Mouse (Mus musculus) heart, adult 18-20 months (tissue): ENCODE results near the gene Ttc9b. TPM values are rescaled to one million over a fixed set of nuclear protein-coding genes. Genes with fewer than 3 reads are reported as not detected.
"Not testable (repeated sequence)": the region's sequence is repeated elsewhere in the genome, so short reads cannot be mapped to it uniquely, and the experiment has no call there.

ENCODE experiments used
- DNase-seq, 2 experiments: peaks; one replicate each; pipeline ENCODE4 v3.0.0; 2021 to 2022; ENCODE audit warnings: mixed read lengths in 1 of 2
- long read RNA-seq, 2 experiments: library from polyadenylated mRNA; stranded (forward); transcript quantifications; one replicate each; pipeline ENCODE4 v2.0.0; 2021
- total RNA-seq, 2 experiments: library from RNA; stranded (reverse); gene quantifications; 2 replicates each; pipeline ENCODE4 v1.2.3; 2021

Gene Ttc9b
- not detected for total RNA-seq
- long read RNA-seq, experiment 1, result 0 reads
- long read RNA-seq, experiment 2, result 0 reads

DNA sequence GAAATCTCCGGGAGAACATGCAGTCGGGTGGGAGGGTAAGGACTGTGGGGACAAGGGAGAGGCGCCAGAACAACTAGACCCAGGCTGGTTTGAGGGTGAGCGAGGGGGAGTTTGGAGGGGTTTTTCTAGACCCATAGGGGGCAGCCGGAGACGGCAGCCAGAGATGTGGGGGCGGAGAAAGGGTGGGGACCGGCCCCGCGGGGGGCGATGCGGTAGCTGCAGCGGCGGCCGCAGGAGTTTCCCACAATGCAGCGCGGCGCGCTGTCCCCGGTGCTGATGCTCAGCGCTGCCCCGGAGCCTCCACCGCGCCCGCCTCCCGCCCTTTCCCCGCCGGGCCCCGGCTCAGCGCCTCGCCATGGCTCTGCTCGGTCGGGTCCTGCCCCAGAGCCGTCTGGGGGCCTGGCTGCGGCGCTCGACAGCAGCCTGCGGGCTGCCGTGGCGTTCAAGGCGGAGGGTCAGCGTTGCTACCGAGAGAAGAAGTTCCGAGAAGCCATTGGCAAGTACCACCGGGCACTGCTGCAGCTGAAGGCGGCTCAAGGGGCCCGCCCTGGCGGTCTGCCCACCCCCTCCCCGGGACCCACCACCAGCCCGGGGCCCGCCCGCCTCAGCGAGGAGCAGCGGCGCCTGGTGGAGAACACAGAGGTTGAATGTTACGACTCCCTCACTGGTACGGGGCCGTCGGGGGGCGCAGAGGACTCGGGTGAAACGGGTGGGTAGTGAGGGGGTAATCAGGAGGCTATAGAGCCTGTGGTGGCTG is at the start of gene Ttc9b:
TSS of gene Ttc9b (plus strand) at position 235 of the 757 bp plus-strand sequence.
- DNase-seq, result peak in 1 of 2 experiments; percentile 27

DNA sequence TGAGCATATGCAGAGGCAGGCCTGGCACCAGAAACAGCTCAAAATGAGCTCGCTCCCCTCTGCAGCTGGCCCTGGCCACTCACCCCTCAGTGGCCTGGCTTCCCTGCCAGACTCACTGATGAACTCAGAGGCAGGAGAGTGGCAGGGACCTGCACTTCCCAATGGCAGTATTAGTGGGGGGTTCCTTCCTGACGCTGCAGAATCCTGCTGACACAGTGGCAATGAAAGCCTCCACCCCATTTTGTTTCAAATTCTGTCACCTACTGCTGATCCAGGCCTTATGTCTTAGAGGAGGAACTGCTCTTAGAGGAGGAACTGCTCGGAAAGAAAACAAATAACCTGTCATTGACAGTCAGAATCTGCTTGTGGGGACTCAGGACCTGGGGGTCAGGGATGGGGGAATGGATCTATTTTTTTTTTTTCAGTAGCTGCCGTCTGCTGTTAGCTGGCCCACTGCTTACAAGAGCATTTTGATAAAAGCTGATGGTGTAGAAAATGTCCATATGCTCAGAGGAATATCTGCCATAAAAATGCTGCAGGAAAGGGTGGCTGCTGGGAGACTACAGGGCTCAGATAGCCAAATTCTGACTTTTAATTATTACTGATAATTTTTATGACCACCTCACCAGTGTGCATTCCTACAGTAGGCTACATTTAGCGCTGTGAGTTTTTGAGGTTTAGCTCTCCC is 48.9 kb upstream of the Ttc9b start:
- no peak for DNase-seq

DNA sequence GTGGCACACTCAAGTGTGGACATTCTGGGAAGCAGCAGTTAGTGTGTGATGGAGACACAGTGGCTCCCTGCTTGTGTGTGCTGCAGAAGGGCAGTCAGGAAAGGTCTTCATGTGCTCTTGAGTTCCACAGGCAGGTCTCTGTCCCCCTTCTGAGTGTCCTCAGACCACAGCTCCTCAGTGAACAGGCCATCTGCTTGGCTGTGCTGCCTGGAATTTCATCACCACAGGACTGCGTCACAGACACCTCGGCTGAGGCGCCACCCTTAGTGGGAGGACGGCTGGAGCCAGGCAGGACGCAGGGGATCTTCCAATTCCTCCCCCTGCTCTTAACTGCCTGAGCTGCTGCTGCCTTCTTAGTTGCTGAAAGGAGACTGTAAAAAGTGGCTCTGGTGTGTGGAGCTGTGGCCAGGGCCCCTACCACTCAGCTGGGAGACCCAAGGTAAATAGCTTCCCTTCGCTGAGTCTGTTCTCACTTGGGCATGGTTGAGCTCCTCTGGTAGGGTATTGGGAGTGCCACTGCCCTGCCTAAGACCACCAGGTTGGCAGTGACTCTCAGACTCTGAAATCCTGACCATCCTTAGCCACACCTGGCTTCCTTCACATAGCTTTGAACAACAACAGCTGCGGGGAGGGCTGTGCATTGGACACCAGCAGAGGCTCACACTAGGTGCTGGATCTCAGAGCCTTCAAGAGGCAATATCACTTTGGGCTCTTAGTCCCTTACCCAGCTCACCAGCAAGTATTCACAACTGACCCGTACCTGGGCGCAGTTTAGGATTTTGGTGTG is 48.0 kb upstream of the Ttc9b start:
- peak; percentile 83 to 87 for DNase-seq

DNA sequence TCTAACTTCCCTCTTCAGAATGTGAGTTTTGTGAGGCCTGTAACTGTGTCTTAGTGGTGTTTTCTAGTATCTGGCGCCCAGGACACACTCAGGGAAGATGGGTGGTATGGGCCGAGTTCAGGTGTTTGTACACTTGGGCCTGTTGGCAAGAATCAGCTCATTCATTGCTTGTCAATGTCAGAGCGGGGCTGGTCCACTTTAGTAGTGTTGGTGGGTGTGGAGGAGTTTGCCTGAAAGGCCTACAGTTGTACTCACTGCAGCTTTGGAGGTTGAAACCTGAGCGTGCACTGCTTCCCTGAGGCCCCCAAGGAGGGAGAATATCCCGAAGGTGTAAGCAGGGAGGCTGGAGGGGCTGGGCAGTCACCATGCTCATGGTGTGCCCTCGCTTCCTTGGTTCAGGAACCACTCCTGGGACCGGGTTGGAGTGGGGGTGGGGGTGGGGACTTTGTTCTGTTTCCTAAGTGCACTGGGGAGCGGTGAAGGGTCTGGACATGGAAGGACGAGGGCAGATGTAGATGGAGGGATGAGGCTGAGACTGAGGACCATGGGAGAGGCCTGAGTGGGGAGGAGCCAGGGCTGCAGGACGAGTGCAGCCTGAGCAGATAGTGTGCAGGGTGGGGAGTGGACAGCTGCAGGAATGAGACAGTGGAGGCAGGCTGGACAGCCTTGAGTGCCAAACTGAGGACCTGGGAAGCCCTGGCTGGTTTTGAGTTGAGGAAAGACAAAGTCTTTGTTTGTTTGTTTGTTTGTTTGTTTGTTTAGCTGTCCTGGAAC is 47.0 kb upstream of the Ttc9b start:
- no peak for DNase-seq

DNA sequence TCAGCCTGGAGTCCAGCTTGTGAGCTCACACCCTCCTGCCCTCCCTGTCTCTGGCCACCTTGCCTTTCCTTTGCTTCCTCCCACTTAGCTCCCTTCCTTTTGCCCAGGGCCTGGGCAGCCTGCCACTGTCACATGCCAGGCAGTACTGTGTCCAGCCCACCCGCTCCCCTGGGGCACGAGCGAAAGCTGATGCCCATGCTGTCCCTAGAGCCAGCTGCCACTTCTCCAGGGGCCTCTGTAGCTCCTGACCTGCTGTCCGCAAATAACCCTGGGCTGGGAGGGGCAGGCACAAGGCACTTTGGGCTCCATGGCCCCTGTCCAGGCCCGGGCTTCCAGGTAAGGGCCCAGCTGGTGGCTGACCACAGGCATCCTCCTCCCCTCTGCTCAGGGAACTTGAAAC is 46.1 kb upstream of the Ttc9b start:
- peak; percentile 87 to 92 for DNase-seq

DNA sequence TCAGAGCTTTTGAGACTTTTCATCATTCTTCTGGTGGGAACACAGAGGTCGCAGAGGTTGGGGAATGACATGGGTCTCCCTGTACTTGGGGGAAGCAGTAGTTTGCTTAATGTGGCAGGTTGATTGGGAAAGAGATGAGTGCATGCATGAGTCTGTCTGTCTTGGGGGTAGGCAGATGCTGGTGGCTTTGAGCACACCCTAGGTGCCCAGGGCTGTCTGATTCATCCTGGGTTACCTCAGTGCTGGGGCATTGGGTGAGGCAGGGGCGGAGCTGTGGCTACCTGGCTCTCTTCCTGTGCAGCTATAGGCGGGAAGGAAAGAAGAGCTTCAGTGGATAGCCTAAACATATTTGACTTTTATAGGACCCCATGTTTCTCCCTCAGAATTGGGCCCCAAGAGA is 45.6 kb upstream of the Ttc9b start:
- no peak for DNase-seq

DNA sequence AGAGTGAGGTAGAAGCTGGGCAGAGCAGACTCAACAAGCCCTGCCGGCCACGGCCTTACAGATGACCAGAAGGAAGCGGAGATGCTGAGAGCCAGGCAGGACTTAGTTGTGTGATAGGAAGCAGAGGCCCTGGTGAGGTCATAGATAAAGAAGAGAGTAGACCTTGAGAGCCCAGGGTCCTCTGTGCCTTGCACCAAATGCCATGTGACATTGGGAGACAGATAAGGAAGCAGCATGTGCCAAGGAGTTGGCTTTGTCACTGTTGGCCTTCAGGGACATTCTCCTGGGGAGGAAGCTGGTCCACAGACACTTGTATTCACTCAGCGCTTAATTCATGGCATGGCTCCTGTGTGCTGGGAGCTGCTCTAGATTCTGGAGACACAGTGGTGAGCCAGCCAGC is 44.4 kb upstream of the Ttc9b start:
- DNase-seq, result peak; percentile 43 to 56

DNA sequence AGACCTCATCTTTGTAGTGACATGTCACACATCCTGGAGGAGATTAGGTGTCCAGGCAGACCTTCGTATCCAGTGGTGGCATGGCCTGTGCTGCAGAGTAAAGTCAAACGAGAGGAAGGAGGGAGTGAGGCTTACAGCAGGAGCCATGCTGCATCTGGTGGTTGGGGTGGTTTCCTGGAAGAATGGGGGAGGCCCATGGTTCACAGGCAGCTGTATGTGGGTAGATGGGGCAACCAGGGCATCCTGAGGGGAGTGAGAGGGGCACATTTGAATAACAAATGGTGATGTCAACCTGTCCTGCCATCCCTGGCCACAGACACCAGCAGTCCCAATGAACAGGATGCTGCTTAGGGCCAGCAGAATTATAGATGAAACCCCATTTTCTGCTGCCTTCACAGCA is 44.0 kb upstream of the Ttc9b start:
- DNase-seq, result no peak

DNA sequence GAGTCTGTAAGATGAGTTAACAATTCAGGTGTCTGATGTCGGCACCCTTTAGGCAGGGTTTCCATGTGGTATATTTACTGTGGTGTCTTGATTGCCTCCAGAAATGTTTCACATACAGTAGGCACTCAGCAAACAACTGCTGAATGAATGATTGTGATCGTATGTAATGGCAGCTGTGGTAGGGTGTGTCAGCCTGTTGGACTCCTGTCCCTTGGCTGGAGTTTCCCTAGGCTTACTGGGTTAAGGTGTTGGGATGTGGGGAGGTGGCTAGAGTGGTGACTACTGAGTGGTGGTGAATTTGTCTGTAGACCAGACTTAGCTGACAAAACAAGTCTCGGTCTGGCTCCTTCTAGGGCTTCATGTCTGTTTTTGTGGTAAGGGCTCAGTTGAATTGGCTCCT is 43.3 kb upstream of the Ttc9b start:
- no peak for DNase-seq

DNA sequence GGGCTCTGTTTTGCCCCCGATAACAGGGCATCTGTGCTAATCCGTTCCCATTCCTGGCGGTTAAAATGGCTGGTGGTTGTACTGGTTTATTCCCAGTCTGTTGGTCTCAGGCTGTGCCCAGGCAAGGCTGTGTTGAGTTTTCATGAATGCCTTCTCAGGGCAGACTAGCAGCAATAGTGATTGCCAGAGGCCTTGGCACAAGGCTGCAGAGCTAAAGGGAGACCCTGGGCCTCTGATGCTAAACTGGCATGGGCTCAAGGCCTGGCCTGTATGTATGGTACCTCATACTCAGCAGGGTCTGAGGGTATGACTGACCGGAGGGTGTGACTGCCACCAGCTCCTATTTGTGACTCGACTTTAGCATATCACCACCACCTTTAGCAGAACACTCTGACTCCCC is 42.8 kb upstream of the Ttc9b start:
- no peak for DNase-seq

DNA sequence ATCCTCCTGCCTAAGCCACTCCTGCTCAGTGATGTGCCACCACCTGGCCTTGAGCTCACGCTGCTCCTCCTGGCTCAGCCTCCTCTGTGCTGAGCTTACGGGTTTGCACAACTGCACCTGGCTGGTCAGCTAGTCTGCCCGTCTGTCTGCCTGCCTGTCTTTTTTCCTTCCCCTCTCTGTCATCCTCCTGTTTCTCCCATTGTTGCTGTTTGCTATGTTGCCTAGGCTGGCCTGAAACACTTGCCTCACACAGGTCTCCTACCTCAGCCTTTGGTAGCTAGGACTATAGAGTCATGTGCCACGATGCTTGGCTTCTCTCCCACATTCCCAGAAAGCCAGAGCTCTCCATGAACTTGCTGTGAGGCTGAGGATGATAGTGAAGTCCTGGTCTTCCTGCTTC is 40.8 kb upstream of the Ttc9b start:
- no peak for DNase-seq

DNA sequence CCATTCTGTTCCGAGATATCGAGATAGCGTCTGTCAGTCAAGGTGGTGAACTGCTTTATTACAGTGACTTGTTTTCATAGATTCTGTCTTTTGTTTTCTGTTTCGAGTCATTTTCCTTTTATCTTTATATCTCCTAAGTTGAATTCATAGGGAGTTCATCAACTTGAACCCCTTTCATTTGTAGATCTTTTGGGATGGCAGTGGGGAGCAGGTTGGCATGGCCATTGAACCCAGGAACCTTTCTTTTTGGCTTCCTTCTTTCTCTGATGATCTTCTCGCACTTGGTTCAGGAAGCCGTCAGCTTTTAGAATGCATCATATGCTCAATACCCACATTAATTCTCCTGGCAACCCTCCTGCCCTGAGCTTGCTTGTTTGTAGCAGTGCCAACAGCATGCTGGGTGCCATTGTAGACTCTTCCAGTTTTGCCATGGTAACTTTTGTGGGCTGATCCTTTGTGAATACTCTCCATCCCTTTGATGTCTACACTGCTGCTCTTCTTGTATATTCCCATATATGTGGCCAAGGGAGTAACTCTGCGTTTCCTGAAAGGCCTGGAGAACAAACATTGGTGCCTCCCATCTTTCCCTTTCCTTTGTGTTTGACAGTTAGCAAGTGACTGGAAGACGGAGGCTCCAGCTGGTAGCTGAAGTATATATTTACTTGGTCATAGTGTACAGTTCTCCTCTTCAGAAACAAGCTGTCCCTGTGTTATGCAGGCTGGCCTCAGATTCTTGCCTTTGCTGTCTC is 39.8 kb upstream of the Ttc9b start:
- DNase-seq, result no peak

DNA sequence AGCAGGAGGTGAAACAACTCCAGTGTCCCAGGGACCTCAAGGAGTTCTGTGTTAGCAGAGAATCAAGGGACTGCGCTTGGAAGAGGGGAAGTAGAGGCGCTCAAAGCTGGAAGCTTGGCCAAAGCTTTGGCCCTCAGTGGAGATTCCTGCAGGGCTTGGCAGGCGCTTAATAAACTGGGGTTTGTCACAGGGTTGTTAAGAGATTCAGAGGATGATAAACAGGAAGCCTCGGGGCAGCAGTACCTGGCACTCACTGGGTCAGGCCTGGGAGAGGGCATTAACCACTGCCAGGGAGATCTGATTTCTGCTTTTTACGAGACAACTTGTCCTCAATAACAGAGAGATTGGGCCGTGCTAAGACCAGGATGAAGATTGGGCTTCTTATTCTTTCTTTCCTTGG is 32.7 kb upstream of the Ttc9b start:
- no peak for DNase-seq

DNA sequence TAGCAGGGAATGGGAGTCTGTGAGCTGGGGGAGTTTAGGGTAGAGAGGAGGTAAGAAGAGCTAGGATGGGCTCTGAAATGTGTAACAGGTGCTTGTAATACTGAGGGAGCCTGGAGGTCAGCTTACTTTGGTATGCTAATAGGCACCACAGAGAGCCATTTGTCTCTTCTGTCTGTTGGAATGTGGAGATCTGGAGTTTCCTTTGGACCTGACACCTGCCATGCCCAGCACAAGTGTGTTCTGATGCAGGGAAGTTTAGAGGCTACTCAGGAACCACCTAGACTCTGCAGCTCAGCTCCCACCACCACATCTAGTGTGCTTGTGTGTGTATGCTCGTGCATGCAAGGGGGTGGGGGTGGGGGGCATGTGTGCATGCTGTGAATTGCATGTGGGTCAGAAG is 31.5 kb upstream of the Ttc9b start:
- DNase-seq, result no peak

DNA sequence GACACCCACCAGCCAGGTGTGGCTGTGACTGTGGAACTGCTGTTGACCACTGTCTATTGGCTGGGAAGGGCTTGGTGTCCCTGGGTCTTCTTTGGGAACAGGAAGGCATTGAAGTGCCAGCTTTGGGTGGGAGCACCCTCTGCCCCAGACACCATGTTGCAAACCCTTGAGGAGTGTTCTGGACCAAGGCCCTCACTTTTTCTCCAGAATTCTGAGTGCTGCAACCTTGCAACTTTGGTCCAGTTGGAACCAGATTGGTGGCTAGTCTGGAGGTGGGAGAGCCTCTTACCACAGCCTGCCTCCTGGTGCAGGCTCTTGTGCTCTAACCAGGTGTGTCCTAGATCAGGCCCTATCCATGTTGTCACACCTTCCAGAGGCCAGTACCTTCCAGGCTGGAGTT is 28.7 kb upstream of the Ttc9b start:
- no peak for DNase-seq

DNA sequence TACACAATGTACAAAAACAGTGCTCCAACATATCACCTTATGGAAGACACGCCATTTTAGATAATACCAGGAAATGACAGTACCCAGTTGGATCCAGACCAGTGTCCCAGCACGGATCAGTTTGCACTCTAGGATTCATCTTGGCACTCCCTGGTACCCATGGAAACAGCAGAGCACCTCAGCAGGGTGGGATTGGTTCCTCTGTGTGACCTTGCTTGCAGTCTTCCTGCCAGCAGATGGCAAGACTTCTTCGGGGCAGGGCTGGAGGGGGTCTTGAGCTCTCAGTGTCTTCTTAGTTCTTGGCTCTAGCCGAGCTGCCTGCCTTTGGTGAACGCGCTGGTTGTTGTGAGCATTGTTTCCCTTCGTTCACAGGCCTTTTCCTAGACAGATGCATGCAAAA is 26.0 kb upstream of the Ttc9b start:
- DNase-seq, result no peak

DNA sequence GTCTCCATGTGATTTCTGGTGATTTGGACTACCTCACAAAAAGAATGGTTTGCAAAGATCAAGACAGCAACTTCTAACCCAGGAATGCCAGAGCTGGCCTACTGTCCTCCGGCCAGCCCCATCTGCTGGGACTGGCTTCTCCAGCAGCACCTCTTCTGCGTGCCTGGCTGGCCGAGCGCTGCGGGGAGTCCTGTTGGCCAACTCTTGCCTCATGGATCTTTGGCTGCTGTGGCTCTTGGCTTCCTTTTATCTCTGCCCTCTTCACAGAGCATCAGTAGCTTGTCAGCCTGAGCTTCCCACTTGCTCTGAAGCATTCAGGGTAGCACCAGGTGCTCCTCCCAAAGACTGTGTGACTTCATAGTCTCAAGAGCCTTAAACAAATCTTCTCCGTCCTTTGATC is 25.5 kb upstream of the Ttc9b start:
- DNase-seq, result peak; percentile 34 to 62

DNA sequence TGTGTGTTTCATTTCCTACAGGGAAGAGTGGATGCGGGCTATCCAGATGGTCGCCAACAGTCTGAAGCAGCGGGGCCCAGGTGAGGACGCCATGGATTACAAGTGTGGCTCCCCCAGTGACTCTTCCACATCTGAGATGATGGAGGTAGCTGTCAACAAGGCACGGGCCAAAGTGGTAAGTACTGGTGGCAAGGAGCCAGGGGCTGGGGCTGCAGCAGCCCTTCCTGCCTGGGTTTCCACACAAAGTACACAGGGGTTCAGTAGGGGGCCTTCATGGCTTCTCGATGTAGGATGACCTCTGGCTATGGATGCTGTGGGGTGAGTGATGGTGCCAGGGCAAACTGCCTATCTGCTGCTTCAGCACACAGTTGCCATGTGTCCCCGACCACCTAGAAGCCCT is 24.9 kb upstream of the Ttc9b start:
- not testable (repeated sequence) for DNase-seq

DNA sequence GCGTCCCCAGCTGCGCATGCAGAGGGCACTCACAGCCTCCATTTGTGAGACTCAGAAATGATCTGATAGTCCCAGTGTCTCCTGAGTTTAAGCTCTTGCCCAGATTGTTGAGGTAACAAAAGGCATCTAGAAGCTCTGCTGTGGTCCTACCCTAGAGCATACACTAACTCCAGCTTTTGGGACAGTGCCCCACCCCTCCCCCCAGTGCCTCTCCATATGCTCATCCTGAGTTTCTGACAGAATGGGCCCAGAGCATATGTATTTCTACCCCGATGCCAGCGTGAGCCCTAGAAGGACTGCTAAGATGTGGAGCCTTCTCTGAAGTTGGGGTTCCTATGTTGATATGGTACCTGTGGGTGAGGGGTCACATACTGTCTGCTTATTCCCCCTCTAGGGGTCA is 22.3 kb upstream of the Ttc9b start:
- no peak for DNase-seq

DNA sequence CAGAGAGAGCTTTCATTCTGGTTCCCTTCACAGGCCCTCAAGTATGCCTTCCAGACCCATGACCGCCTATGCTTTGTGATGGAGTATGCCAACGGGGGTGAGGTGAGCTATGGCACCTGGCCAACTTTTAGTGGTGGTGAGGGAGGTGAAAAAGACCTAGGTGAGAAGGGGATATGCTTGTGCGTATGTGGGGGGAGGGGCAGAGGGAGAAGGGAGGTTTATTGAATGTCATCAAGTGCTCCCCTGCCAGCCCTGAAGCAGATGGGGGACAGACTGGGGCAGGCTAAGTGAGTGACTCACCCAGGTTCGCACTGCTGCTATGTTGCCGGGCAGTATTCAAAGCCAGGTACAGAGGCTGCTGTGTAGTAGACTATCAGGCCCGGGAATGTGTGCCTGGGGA is 20.5 kb upstream of the Ttc9b start:
- DNase-seq, result no peak

DNA sequence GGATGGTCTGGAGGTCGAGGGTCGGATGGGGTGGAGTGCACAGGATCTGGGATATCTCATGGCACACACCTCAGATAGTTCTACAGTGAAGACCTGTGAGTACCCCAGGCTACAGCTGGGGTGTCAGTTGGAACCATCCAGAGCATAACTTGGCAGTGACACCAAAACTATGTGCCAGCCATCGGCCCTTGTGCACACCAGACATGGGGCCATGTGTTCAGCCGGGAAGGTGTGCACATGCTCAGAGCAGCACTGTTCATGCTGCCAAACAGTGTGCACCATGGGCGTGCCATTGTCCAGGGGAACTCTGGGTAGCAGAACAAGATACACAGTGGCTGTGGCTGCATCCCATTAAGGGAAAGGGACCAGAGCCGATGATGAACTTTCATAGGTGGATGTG is 19.0 kb upstream of the Ttc9b start:
- no peak for DNase-seq

DNA sequence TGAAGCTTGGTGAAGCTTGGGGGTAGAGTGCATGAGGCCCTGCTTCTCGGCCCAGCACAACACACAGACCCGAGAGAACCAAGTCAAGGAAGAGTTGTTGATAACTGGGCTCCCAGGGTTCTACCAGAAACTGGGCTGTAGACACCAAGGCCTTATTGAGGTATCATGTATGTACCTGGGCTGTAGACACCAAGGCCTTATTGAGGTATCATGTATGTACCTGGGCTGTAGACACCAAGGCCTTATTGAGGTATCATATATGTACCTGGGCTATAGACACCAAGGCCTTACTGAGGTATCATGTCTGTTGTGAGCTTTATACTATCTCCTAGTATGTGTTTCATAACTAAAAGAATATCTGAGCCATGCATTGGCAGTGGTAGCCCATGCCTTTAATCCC is 18.6 kb upstream of the Ttc9b start:
- not testable (repeated sequence) for DNase-seq
